Mouse (Mus musculus) heart, adult 8-10 months (tissue): Measurements from ENCODE around the gene Il1r2. TPM values are rescaled to one million over a fixed set of nuclear protein-coding genes. Genes with fewer than 3 reads are reported as not detected.

ENCODE experiments used
- DNase-seq: peaks from one replicate; pipeline ENCODE4 v3.0.0; 2022; ENCODE audit warnings: low spot score
- total RNA-seq, 4 experiments: library from RNA; stranded (reverse); gene quantifications; 2 replicates each; pipeline ENCODE4 v1.2.4; 2022

Gene Il1r2
- total RNA-seq, 4 experiments from 2014 or later, result not detected

GRCm38 (mm10) chr1:40059122-40059774, 14.6 kb upstream of the Il1r2 start:
- DNase-seq, result peak; percentile 25

- DNase-seq, result peak; percentile 11
Measured at GRCm38 (mm10) chr1:40061359-40061758, 12.5 kb upstream of the Il1r2 start.

- no peak for DNase-seq
Measured at GRCm38 (mm10) chr1:40063409-40063808, 10.5 kb upstream of the Il1r2 start.

GRCm38 (mm10) chr1:40064508-40064907, 9.4 kb upstream of the Il1r2 start:
- no peak for DNase-seq

- no peak for DNase-seq
Measured at GRCm38 (mm10) chr1:40072558-40072957, 1.3 kb upstream of the Il1r2 start.

GRCm38 (mm10) chr1:40077328-40077727, 3.4 kb downstream of the Il1r2 start:
- no peak for DNase-seq

- DNase-seq, result no peak
Measured at GRCm38 (mm10) chr1:40081041-40081440, 7.2 kb downstream of the Il1r2 start.

GRCm38 (mm10) chr1:40084386-40084785, 10.5 kb downstream of the Il1r2 start:
- DNase-seq, result no peak

GRCm38 (mm10) chr1:40085403-40086182, 11.7 kb downstream of the Il1r2 start:
- peak; percentile 60 for DNase-seq

GRCm38 (mm10) chr1:40091160-40091559, 17.3 kb downstream of the Il1r2 start:
- DNase-seq, result no peak

GRCm38 (mm10) chr1:40092541-40092940, 18.7 kb downstream of the Il1r2 start:
- no peak for DNase-seq

- DNase-seq, result no peak
Measured at GRCm38 (mm10) chr1:40094601-40095304, 20.9 kb downstream of the Il1r2 start.

GRCm38 (mm10) chr1:40095585-40095984, 21.7 kb downstream of the Il1r2 start:
- no peak for DNase-seq

- no peak for DNase-seq
Measured at GRCm38 (mm10) chr1:40106306-40106705, 32.4 kb downstream of the Il1r2 start.

GRCm38 (mm10) chr1:40106719-40107118, 32.8 kb downstream of the Il1r2 start:
- DNase-seq, result peak; percentile 24

- DNase-seq, result peak; percentile 28
Measured at GRCm38 (mm10) chr1:40107971-40108749, 34.3 kb downstream of the Il1r2 start.

GRCm38 (mm10) chr1:40109736-40110135, 35.9 kb downstream of the Il1r2 start:
- DNase-seq, result peak; percentile 47

GRCm38 (mm10) chr1:40115271-40115670, 41.4 kb downstream of the Il1r2 start:
- DNase-seq, result peak; percentile 79

- peak; percentile 88 for DNase-seq
Measured at GRCm38 (mm10) chr1:40116422-40116821, 42.5 kb downstream of the Il1r2 start.

- DNase-seq, result peak; percentile 41
Measured at GRCm38 (mm10) chr1:40117565-40117964, 43.7 kb downstream of the Il1r2 start.

- no peak for DNase-seq
Measured at GRCm38 (mm10) chr1:40124237-40124636, 50.4 kb downstream of the Il1r2 start.

GRCm38 (mm10) chr1:40128481-40128880, 54.6 kb downstream of the Il1r2 start:
- no peak for DNase-seq
